Mouse (Mus musculus): ENCODE results near the gene Slc35e2. TPM values are rescaled to one million over a fixed set of nuclear protein-coding genes. Genes with fewer than 3 reads are reported as not detected.

The Slc35e2 gene
- polyA plus RNA-seq, 1 experiment from 2014 or later, result 4.0 TPM

GRCm38 (mm10) chr4:155598536-155598935, 2.7 kb upstream of the Slc35e2 start:
- ATAC-seq, result no peak
- in situ Hi-C loops (cut with MboI; ENCODE audit: low pct_unique_long_range_greater_than_20kb), result no loop called here
- DNase-seq (ENCODE audit: low read depth, low spot score), result no peak
- TF ChIP-seq CTCF (IDR thresholded peaks at IDR 0.05), result no peak
- CTCF ChIA-PET, result no interaction called here
- POLR2A ChIA-PET, result no interaction called here
- H3K27me3 ChIP-seq, result no peaks in the 10 kb centered on the region

- no peak for DNase-seq (ENCODE audit: low read depth, low spot score)
- POLR2A ChIA-PET, result interaction anchor here (0.6 kb wide), 1 partner anchor 238 kb away, joined by 3 read pairs; no protein-coding TSS in a partner anchor
- ATAC-seq, result no peak
- CTCF ChIA-PET, result no interaction called here
- in situ Hi-C loops (cut with MboI; ENCODE audit: low pct_unique_long_range_greater_than_20kb), result no loop called here
- H3K27me3 ChIP-seq, result no peaks in the 10 kb centered on the region
- no peak for TF ChIP-seq CTCF (IDR thresholded peaks at IDR 0.05)
Observed at GRCm38 (mm10) chr4:155599901-155600825, 1.1 kb upstream of the Slc35e2 start.

- CTCF ChIA-PET, result no interaction called here
- in situ Hi-C loops (cut with MboI; ENCODE audit: low pct_unique_long_range_greater_than_20kb), result no loop called here
Observed at GRCm38 (mm10) chr4:155601997-155602456, 811 bp downstream of the Slc35e2 start.

GRCm38 (mm10) chr4:155602753-155603152, 1.5 kb downstream of the Slc35e2 start:
- DNase-seq (ENCODE audit: low read depth, low spot score) (no peak), ATAC-seq (no peak)
- in situ Hi-C loops (cut with MboI; ENCODE audit: low pct_unique_long_range_greater_than_20kb), result no loop called here
- TF ChIP-seq CTCF (IDR thresholded peaks at IDR 0.05), result no peak
- ChIA-PET CTCF (no interaction called here), POLR2A (no interaction called here)
- no peaks in the 10 kb centered on the region for H3K27me3 ChIP-seq

More at GRCm38 (mm10) chr4:155601997-155602456, 811 bp downstream of the Slc35e2 start:
- no peaks in the 10 kb centered on the region for H3K27me3 ChIP-seq
- TF ChIP-seq CTCF (IDR thresholded peaks at IDR 0.05), result no peak
- ATAC-seq, result no peak
- POLR2A ChIA-PET, result no interaction called here
- no peak for DNase-seq (ENCODE audit: low read depth, low spot score)

GRCm38 (mm10) chr4:155603801-155604200, 2.6 kb downstream of the Slc35e2 start:
- POLR2A ChIA-PET, result no interaction called here
- CTCF ChIA-PET, result no interaction called here
- DNase-seq (ENCODE audit: low read depth, low spot score), result no peak
- in situ Hi-C loops (cut with MboI; ENCODE audit: low pct_unique_long_range_greater_than_20kb), result no loop called here
- no peak for ATAC-seq
- H3K27me3 ChIP-seq, result no peaks in the 10 kb centered on the region
- TF ChIP-seq CTCF (IDR thresholded peaks at IDR 0.05), result no peak

GRCm38 (mm10) chr4:155605132-155605531, 3.9 kb downstream of the Slc35e2 start:
- ATAC-seq, result no peak
- DNase-seq (ENCODE audit: low read depth, low spot score), result no peak
- no peak for TF ChIP-seq CTCF (IDR thresholded peaks at IDR 0.05)
- in situ Hi-C loops (cut with MboI; ENCODE audit: low pct_unique_long_range_greater_than_20kb), result no loop called here
- H3K27me3 ChIP-seq, result no peaks in the 10 kb centered on the region
- CTCF ChIA-PET, result no interaction called here
- POLR2A ChIA-PET, result no interaction called here

- ChIA-PET POLR2A (interaction anchor here (0.7 kb wide), 1 partner anchor 13 kb away, joined by 4 read pairs; no protein-coding TSS in a partner anchor), CTCF (interaction anchor here (1.0 kb wide), 1 partner anchor 14 kb away, joined by 3 read pairs; no protein-coding TSS in a partner anchor)
- DNase-seq (ENCODE audit: low read depth, low spot score) (no peak), ATAC-seq (no peak)
- in situ Hi-C loops (cut with MboI; ENCODE audit: low pct_unique_long_range_greater_than_20kb), result no loop called here
- H3K27me3 ChIP-seq, result no peaks in the 10 kb centered on the region
- no peak for TF ChIP-seq CTCF (IDR thresholded peaks at IDR 0.05)
Observed at GRCm38 (mm10) chr4:155606825-155607224, 5.6 kb downstream of the Slc35e2 start.

GRCm38 (mm10) chr4:155611860-155612259, 10.6 kb downstream of the Slc35e2 start:
- ChIA-PET CTCF (interaction anchor here (1.3 kb wide), 1 partner anchor 22 kb away, joined by 3 read pairs; no protein-coding TSS in a partner anchor), POLR2A (no interaction called here)
- ATAC-seq (no peak), DNase-seq (ENCODE audit: low read depth, low spot score) (no peak)
- in situ Hi-C loops (cut with MboI; ENCODE audit: low pct_unique_long_range_greater_than_20kb), result no loop called here
- no peaks in the 10 kb centered on the region for H3K27me3 ChIP-seq
- TF ChIP-seq CTCF (IDR thresholded peaks at IDR 0.05), result no peak

GRCm38 (mm10) chr4:155613264-155613663, 12.0 kb downstream of the Slc35e2 start:
- CTCF ChIA-PET, result interaction anchor here (1.3 kb wide), 1 partner anchor 23 kb away, joined by 3 read pairs; no protein-coding TSS in a partner anchor

GRCm38 (mm10) chr4:155618321-155618720, 17.1 kb downstream of the Slc35e2 start:
- POLR2A ChIA-PET, result interaction anchor here (0.6 kb wide), 1 partner anchor 71 kb away, joined by 5 read pairs; no protein-coding TSS in a partner anchor

More at GRCm38 (mm10) chr4:155613264-155613663, 12.0 kb downstream of the Slc35e2 start:
- ATAC-seq, result no peak
- DNase-seq (ENCODE audit: low read depth, low spot score), result no peak
- no peak for TF ChIP-seq CTCF (IDR thresholded peaks at IDR 0.05)
- H3K27me3 ChIP-seq, result no peaks in the 10 kb centered on the region
- in situ Hi-C loops (cut with MboI; ENCODE audit: low pct_unique_long_range_greater_than_20kb), result no loop called here
- POLR2A ChIA-PET, result no interaction called here

More at GRCm38 (mm10) chr4:155618321-155618720, 17.1 kb downstream of the Slc35e2 start:
- no peak for TF ChIP-seq CTCF (IDR thresholded peaks at IDR 0.05)
- DNase-seq (ENCODE audit: low read depth, low spot score), result no peak
- no peaks in the 10 kb centered on the region for H3K27me3 ChIP-seq
- in situ Hi-C loops (cut with MboI; ENCODE audit: low pct_unique_long_range_greater_than_20kb), result no loop called here
- CTCF ChIA-PET, result no interaction called here
- ATAC-seq, result no peak

Data from Patski (cell line).